Mouse (Mus musculus): ENCODE data around the gene Rack1. TPM values are rescaled to one million over a fixed set of nuclear protein-coding genes. Genes with fewer than 3 reads are reported as not detected.
"Not testable (repeated sequence)": the region's sequence is repeated elsewhere in the genome, so short reads cannot be mapped to it uniquely, and the experiment has no call there.

The Rack1 gene
- polyA plus RNA-seq, 1 experiment, result 3,051 TPM

DNA sequence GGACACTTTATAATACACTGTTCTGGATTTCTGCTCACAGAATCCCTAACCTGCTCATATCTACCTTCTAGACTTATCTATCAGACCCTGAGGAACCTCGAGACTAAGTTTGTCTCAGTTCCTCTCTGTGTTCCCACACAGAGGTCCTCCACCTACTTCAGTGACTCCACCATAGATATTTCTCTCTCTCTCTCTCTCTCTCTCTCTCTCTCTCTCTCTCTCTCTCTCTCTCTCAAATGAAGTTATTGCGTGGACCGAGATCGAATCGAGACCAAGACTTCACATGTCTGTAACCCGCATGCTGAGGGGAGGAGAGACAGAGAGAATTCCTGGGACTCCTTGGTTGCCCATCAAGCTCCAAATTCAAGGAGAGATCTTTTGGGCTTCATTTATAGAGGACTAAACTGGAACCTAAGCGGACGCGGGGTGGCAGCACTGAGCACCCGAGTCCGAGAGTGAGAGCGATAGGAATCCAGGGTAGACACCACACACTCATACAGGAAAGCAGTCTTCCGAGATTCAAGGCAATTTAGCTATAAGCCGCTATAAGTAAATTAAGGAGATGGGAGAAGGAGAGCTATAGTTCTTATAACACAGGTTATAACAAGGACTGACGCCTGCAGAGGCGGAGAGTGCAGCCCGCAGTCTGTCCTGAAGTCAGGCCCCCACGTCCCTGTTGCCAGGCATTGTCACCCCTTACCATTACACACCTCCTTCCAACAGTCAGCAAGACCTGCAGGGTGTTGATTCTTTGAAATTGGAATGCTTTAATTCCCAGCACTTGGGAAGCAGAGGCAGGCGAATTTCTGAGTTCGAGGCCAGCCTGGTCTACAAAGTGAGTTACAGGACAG is 9.9 kb upstream of the Rack1 start:
- Histone ChIP-seq H3K4me3 (ENCODE audit: insufficient read depth, poor library complexity, severe bottlenecking) (no peak overlapping the region), H3ac (ENCODE audit: control insufficient read depth, insufficient read length, low read depth) (peak overlapping the region; percentile 42), H3K79me3 (ENCODE audit: low read depth) (no peaks in the 10 kb centered on the region), H3K27me3 (ENCODE audit: control insufficient read depth, insufficient read depth, insufficient read length) (no peaks in the 10 kb centered on the region), H3K36me3 (ENCODE audit: control insufficient read depth, insufficient read depth) (no peaks in the 10 kb centered on the region), H3K79me2 (ENCODE audit: control insufficient read depth, insufficient read depth) (no peaks in the 10 kb centered on the region)
- TF ChIP-seq CTCF (IDR thresholded peaks at IDR 0.05; ENCODE audit: control insufficient read depth, insufficient read depth, insufficient read length) (peak; percentile 70), MYOG (IDR thresholded peaks at IDR 0.05; ENCODE audit: control insufficient read depth, extremely low read depth, insufficient read length) (no peak)

DNA sequence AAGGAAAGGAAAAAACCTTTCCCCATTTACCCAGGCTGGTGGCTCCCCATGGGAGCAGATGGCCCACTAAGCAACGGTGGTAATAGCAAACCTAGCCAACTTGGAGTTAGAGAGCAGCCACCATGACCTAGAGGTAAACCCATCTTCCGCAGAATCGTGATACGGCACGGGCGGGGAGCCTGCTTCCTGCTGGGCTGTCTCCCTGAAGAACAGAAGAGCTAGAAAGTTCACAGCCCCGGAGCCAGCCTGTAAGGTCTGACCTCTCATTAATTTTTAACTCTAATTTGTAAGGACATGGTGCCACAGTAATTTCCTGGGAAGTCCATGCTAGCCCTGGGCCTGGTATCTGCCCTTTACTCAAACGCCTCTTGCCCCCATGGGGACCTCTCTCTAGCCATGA is 9.2 kb upstream of the Rack1 start:
- Histone ChIP-seq H3K36me3 (ENCODE audit: control insufficient read depth, insufficient read depth) (no peaks in the 10 kb centered on the region), H3K79me2 (ENCODE audit: control insufficient read depth, insufficient read depth) (no peaks in the 10 kb centered on the region), H3K79me3 (ENCODE audit: low read depth) (no peaks in the 10 kb centered on the region), H3ac (ENCODE audit: control insufficient read depth, insufficient read length, low read depth) (no peak overlapping the region), H3K27me3 (ENCODE audit: control insufficient read depth, insufficient read depth, insufficient read length) (no peaks in the 10 kb centered on the region), H3K4me3 (ENCODE audit: insufficient read depth, poor library complexity, severe bottlenecking) (no peak overlapping the region)
- TF ChIP-seq FOSL1 (IDR thresholded peaks at IDR 0.05; ENCODE audit: insufficient read depth, low read length, poor library complexity, severe bottlenecking), result no peak

DNA sequence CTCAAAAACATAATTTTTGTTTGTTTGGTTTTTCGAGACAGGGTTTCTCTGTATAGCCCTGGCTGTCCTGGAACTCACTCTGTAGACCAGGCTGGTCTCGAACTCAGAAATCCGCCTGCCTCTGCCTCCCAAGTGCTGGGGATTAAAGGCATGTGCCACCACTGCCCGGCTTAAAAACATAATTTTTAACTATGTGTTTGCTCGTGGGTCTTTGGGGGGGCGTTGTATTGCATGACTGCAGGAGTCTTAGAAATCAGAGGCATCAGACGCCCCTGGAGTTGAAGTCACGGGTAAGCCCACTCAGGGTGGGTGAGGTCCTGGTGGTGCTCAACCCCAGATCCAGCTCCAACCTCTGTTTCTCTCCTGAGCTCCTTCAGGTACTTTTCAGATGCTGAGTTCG is 8.2 kb upstream of the Rack1 start:
- not testable (repeated sequence) for H3ac ChIP-seq (ENCODE audit: control insufficient read depth, insufficient read length, low read depth); H3K79me3 ChIP-seq (ENCODE audit: low read depth); H3K27me3 ChIP-seq (ENCODE audit: control insufficient read depth, insufficient read depth, insufficient read length); H3K4me3 ChIP-seq (ENCODE audit: insufficient read depth, poor library complexity, severe bottlenecking); H3K79me2 ChIP-seq (ENCODE audit: control insufficient read depth, insufficient read depth); H3K36me3 ChIP-seq (ENCODE audit: control insufficient read depth, insufficient read depth)

DNA sequence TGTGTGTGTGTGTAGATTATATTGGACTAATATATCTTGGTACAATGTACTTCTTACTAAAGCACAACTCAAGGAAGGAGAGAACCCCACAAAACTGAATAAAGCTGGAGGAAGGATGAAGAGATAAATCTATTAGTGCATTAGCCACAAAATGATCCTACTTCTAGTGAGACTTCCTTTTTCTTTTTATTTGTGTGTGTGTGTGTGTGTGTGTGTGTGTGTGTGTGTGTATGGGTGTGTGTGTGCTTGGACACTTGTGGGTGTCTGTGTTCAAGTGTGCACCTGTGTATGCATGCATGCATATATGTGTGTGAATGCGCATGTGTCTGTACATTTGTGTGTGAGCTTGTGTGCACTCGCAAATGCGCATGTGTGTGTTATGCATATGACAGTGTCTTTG is 6.9 kb upstream of the Rack1 start:
- TF ChIP-seq CTCF (IDR thresholded peaks at IDR 0.05; ENCODE audit: control insufficient read depth, insufficient read depth, insufficient read length) (no peak), MYOG (IDR thresholded peaks at IDR 0.05; ENCODE audit: control insufficient read depth, extremely low read depth, insufficient read length) (no peak), CEBPB (IDR thresholded peaks at IDR 0.05; ENCODE audit: low read depth) (no peak), FOSL1 (IDR thresholded peaks at IDR 0.05; ENCODE audit: insufficient read depth, low read length, poor library complexity, severe bottlenecking) (no peak)
- Histone ChIP-seq H3K27me3 (ENCODE audit: control insufficient read depth, insufficient read depth, insufficient read length) (no peaks in the 10 kb centered on the region), H3ac (ENCODE audit: control insufficient read depth, insufficient read length, low read depth) (no peak overlapping the region), H3K79me3 (ENCODE audit: low read depth) (peaks cover 5% of the 10 kb centered on the region), H3K4me3 (ENCODE audit: insufficient read depth, poor library complexity, severe bottlenecking) (no peak overlapping the region), H3K79me2 (ENCODE audit: control insufficient read depth, insufficient read depth) (peaks cover 11% of the 10 kb centered on the region), H3K36me3 (ENCODE audit: control insufficient read depth, insufficient read depth) (no peaks in the 10 kb centered on the region)

- peaks cover 10% of the 10 kb centered on the region for H3K79me3 ChIP-seq (ENCODE audit: low read depth)
- H3K36me3 ChIP-seq (ENCODE audit: control insufficient read depth, insufficient read depth), result no peaks in the 10 kb centered on the region
- TF ChIP-seq MYOG (IDR thresholded peaks at IDR 0.05; ENCODE audit: control insufficient read depth, extremely low read depth, insufficient read length) (no peak), MYOD1 (IDR thresholded peaks at IDR 0.05; ENCODE audit: control insufficient read depth, insufficient read length, low read depth) (no peak), CEBPB (IDR thresholded peaks at IDR 0.05; ENCODE audit: low read depth) (no peak), MAX (IDR thresholded peaks at IDR 0.05) (no peak), FOSL1 (IDR thresholded peaks at IDR 0.05; ENCODE audit: insufficient read depth, low read length, poor library complexity, severe bottlenecking) (no peak), CTCF (IDR thresholded peaks at IDR 0.05; ENCODE audit: control insufficient read depth, insufficient read depth, insufficient read length) (no peak), USF1 (IDR thresholded peaks at IDR 0.05; ENCODE audit: low read depth) (no peak)
- no peak overlapping the region for H3K4me3 ChIP-seq (ENCODE audit: insufficient read depth, poor library complexity, severe bottlenecking)
- H3K27me3 ChIP-seq (ENCODE audit: control insufficient read depth, insufficient read depth, insufficient read length), result no peaks in the 10 kb centered on the region
- peaks cover 29% of the 10 kb centered on the region for H3K79me2 ChIP-seq (ENCODE audit: control insufficient read depth, insufficient read depth)
- H3ac ChIP-seq (ENCODE audit: control insufficient read depth, insufficient read length, low read depth), result no peak overlapping the region
Measured at GRCm38 (mm10) chr11:48795221-48795620, 4.9 kb upstream of the Rack1 start.

DNA sequence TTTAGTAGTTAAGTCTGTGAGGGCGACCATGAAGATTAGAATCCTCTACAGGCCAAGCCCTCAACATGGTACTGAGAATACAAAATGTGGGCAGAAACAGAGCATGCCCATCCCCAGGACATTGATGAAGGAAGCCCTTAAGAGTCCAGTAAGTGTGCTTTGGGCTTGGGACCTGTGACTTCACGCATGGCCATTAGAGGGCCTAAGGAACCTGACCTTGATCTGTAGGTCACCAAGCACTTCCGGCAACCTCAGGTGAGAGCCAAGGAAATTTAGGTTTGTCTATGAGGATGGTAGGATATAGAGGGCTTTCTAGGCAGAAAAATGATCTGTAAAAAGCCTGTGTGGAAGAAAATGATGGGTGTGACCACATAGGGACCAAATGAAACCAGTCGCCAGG is 3.8 kb upstream of the Rack1 start:
- Histone ChIP-seq H3K79me2 (ENCODE audit: control insufficient read depth, insufficient read depth) (peaks cover 40% of the 10 kb centered on the region), H3ac (ENCODE audit: control insufficient read depth, insufficient read length, low read depth) (no peak overlapping the region), H3K36me3 (ENCODE audit: control insufficient read depth, insufficient read depth) (peaks cover 8% of the 10 kb centered on the region), H3K27me3 (ENCODE audit: control insufficient read depth, insufficient read depth, insufficient read length) (no peaks in the 10 kb centered on the region), H3K4me3 (ENCODE audit: insufficient read depth, poor library complexity, severe bottlenecking) (no peak overlapping the region), H3K79me3 (ENCODE audit: low read depth) (peaks cover 21% of the 10 kb centered on the region)
- TF ChIP-seq CEBPB (IDR thresholded peaks at IDR 0.05; ENCODE audit: low read depth), result no peak
- TF ChIP-seq MAX (IDR thresholded peaks at IDR 0.05), result no peak
- no peak for TF ChIP-seq MYOD1 (IDR thresholded peaks at IDR 0.05; ENCODE audit: control insufficient read depth, insufficient read length, low read depth)
- TF ChIP-seq CTCF (IDR thresholded peaks at IDR 0.05; ENCODE audit: control insufficient read depth, insufficient read depth, insufficient read length), result no peak
- no peak for TF ChIP-seq MYOG (IDR thresholded peaks at IDR 0.05; ENCODE audit: control insufficient read depth, extremely low read depth, insufficient read length)
- no peak for TF ChIP-seq FOSL1 (IDR thresholded peaks at IDR 0.05; ENCODE audit: insufficient read depth, low read length, poor library complexity, severe bottlenecking)
